Mouse (Mus musculus) CH12.LX (cell line): ENCODE results near the gene Ece1. TPM values are rescaled to one million over a fixed set of nuclear protein-coding genes. Genes with fewer than 3 reads are reported as not detected.
A peak's percentile ranks its signal among the peaks of the same experiment; 100 is the strongest.

Source experiments
- DNase-seq: peaks from one replicate; pipeline ENCODE4 v3.0.0-alpha.2; 2013; ENCODE audit errors: extremely low read depth
- H3K27ac ChIP-seq: 2 replicates; pipeline ENCODE4 v1.5.1; 2012; ENCODE audit warnings: low read depth, mild to moderate bottlenecking, control low read depth, moderate library complexity; ENCODE audit not compliant: insufficient read depth
- H3K27me3 ChIP-seq: replicated peaks from 2 replicates; pipeline ENCODE3; 2012; ENCODE audit warnings: inconsistent platforms
- H3K36me3 ChIP-seq, 2 experiments: replicated peaks in 1 of 2; 2 replicates each; pipeline versions ENCODE3 to v1.6.1; 2012; ENCODE audit warnings: inconsistent platforms in 1 of 2, low read length in 1 of 2, mild to moderate bottlenecking in 1 of 2, mixed read lengths in 1 of 2, moderate library complexity in 1 of 2; ENCODE audit not compliant: control insufficient read depth in 1 of 2, insufficient read depth in 1 of 2
- H3K4me1 ChIP-seq, 2 experiments: 2 replicates each; pipeline ENCODE4 v1.6.1; 2012; ENCODE audit warnings: inconsistent platforms in 1 of 2, moderate library complexity in 1 of 2; ENCODE audit not compliant: insufficient read depth in 2 of 2, control insufficient read depth in 1 of 2
- H3K4me2 ChIP-seq: 2 replicates; pipeline ENCODE4 v1.6.1; 2012; ENCODE audit warnings: low read depth, mild to moderate bottlenecking, control low read depth; ENCODE audit not compliant: poor library complexity, insufficient read depth, severe bottlenecking
- H3K4me3 ChIP-seq, 3 experiments: fragments of 150-350 bp in 1 of 3; sonication (generic) in 1 of 3; replicated peaks in 1 of 3; 2 replicates each; pipeline versions ENCODE3 to v1.5.1; 2011 to 2012; ENCODE audit warnings: low read depth in 2 of 3, low read length in 2 of 3, mild to moderate bottlenecking in 2 of 3, moderate library complexity in 2 of 3, control low read depth in 1 of 3, improper control_type of control experiment in 1 of 3, inconsistent platforms in 1 of 3, mixed read lengths in 1 of 3; ENCODE audit not compliant: poor library complexity in 1 of 3
- H3K79me2 ChIP-seq: replicated peaks from 2 replicates; pipeline ENCODE4 v1.6.1; 2012; ENCODE audit warnings: mild to moderate bottlenecking, moderate library complexity; ENCODE audit not compliant: control insufficient read depth, poor library complexity, insufficient read depth, severe bottlenecking; ENCODE audit errors: extremely low read depth
- H3K9ac ChIP-seq: 2 replicates; pipeline ENCODE4 v1.6.1; 2012; ENCODE audit warnings: low read depth, mild to moderate bottlenecking, control low read depth, moderate library complexity; ENCODE audit not compliant: insufficient read depth
- H3K9me3 ChIP-seq: replicated peaks from 2 replicates; pipeline ENCODE3; 2012; ENCODE audit warnings: low read length, inconsistent platforms, mixed read lengths
- BHLHE40 ChIP-seq: IDR thresholded peaks from 2 replicates; pipeline ENCODE4 v1.6.1; 2011; ENCODE audit warnings: mild to moderate bottlenecking, low read depth, low read length, improper control_type of control experiment
- CHD1 ChIP-seq: IDR thresholded peaks from 2 replicates; pipeline ENCODE4 v1.6.1; 2012; ENCODE audit warnings: low read depth, low read length, improper control_type of control experiment, inconsistent platforms
- E2F4 ChIP-seq: IDR thresholded peaks from 2 replicates; pipeline ENCODE4 v1.6.1; 2011; ENCODE audit warnings: low read depth, low read length, improper control_type of control experiment; ENCODE audit not compliant: insufficient replicate concordance
- ETS1 ChIP-seq: conservative IDR thresholded peaks from 2 replicates; pipeline ENCODE4 v1.6.1; 2012; ENCODE audit warnings: low read depth, mild to moderate bottlenecking, inconsistent platforms, low read length, improper control_type of control experiment, moderate library complexity
- IRF4 ChIP-seq: IDR thresholded peaks from 2 replicates; pipeline ENCODE4 v1.6.1; 2014; ENCODE audit warnings: low read depth, mild to moderate bottlenecking, inconsistent platforms, low read length, improper control_type of control experiment
- MEF2A ChIP-seq: IDR thresholded peaks from 2 replicates; pipeline ENCODE4 v1.6.1; 2014; ENCODE audit warnings: low read depth, mild to moderate bottlenecking, inconsistent platforms, low read length, improper control_type of control experiment, borderline replicate concordance
- MXI1 ChIP-seq: IDR thresholded peaks from 2 replicates; pipeline ENCODE4 v1.6.1; 2011; ENCODE audit warnings: mild to moderate bottlenecking, low read depth, low read length, improper control_type of control experiment
- NRF1 ChIP-seq: IDR thresholded peaks from 2 replicates; pipeline ENCODE4 v1.6.1; 2014; ENCODE audit warnings: low read depth, mild to moderate bottlenecking, inconsistent platforms, low read length, improper control_type of control experiment, moderate library complexity
- SMC3 ChIP-seq: IDR thresholded peaks from 2 replicates; pipeline ENCODE4 v1.6.1; 2011; ENCODE audit warnings: low read depth, low read length, improper control_type of control experiment
- TCF12 ChIP-seq: IDR thresholded peaks from 2 replicates; pipeline ENCODE4 v1.6.1; 2014; ENCODE audit warnings: low read depth, mild to moderate bottlenecking, inconsistent platforms, low read length, improper control_type of control experiment
- UBTF ChIP-seq: IDR thresholded peaks from 2 replicates; pipeline ENCODE4 v1.6.1; 2012; ENCODE audit warnings: low read depth, mild to moderate bottlenecking, inconsistent platforms, low read length, improper control_type of control experiment, moderate library complexity
- ZKSCAN1 ChIP-seq: IDR thresholded peaks from 2 replicates; pipeline ENCODE4 v1.6.1; 2012; ENCODE audit warnings: low read depth, inconsistent platforms, low read length, improper control_type of control experiment, borderline replicate concordance
- ZMIZ1 ChIP-seq: IDR thresholded peaks from 2 replicates; pipeline ENCODE4 v1.6.1; 2012; ENCODE audit warnings: low read depth, mild to moderate bottlenecking, inconsistent platforms, low read length, improper control_type of control experiment
- ZNF384 ChIP-seq: IDR thresholded peaks from 2 replicates; pipeline ENCODE4 v1.6.1; 2012; ENCODE audit warnings: low read depth, low read length, improper control_type of control experiment, inconsistent platforms
- dilution Hi-C: fragments of 300-500 bp; cut with MboI; formaldehyde crosslinking; loops from 2 replicates; pipeline ENCODE4 v1.14.3; 2020; ENCODE audit warnings: low sequenced_read_pairs; ENCODE audit not compliant: extremely low pct_unique_long_range_greater_than_20kb, extremely low pct_ligation_motif_present
- in situ Hi-C: fragments of 300-500 bp; cut with MboI; formaldehyde crosslinking; loops from 3 replicates; pipeline ENCODE4 v1.14.3; 2019; ENCODE audit warnings: low sequenced_read_pairs, low pct_ligation_motif_present, low pct_unique_long_range_greater_than_20kb, mixed read lengths
- polyA plus RNA-seq: library from polyadenylated mRNA; unstranded; fragments of >175 nt; gene quantifications from 2 replicates; pipeline ENCODE4 v1.2.1, GENCODE M21; 2012; ENCODE audit warnings: low read depth; ENCODE audit not compliant: insufficient read length
- total RNA-seq, 2 experiments: library from RNA; depleted of rRNA; stranded (reverse); fragments of 300-350 nt in 1 of 2; fragments of >200 nt in 1 of 2; gene quantifications; 2 replicates each; pipeline ENCODE4 v1.2.3; 2012 to 2014

Ece1 gene
- total and polyA plus RNA-seq, 3 experiments: 0.12 to 10.0 (median 0.16) TPM

DNA sequence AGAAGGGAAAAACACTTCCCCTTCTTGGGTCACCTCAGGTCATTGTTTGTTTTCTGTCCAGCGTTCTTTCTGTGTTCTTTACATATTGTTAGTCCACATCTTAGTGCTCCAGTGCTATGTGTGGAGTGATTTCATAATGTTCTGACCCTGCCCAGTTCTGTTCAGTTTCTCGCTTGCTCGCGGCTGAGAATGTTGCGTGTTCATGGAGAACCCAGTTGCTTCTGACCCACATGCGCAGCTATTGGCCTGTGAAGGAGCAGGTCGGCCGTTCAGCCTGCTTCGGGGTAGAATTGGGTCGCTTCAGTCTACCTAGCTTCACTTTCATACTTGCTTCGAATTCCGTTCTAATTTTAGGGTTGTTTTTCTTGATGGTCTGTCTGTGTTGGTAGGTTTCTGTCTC is 133.4 kb downstream of the Ece1 start:
- peak overlapping the region; percentile 68 to 93 (median 72) for H3K4me3 ChIP-seq
- 0 out of 2 replicates have a peak overlapping the region, but pooled peaks have one; percentile 42 for H3K27ac ChIP-seq
- peaks cover 3% of the 10 kb centered on the region for H3K27me3 ChIP-seq
- H3K9ac ChIP-seq: peak overlapping the region; percentile 88
- no peak for DNase-seq
- dilution Hi-C loops: no loop called here
- H3K36me3 ChIP-seq: peaks cover 27 to 47% of the 10 kb centered on the region in 2 experiments
- no peak for TF ChIP-seq ZMIZ1
- TF ChIP-seq ZKSCAN1: no peak
- TF ChIP-seq CHD1: no peak
- TF ChIP-seq TCF12: no peak
- TF ChIP-seq MEF2A: no peak
- H3K9me3 ChIP-seq: peaks cover 7% of the 10 kb centered on the region
- H3K4me2 ChIP-seq: peak overlapping the region; percentile 56
- peaks cover 45% of the 10 kb centered on the region for H3K79me2 ChIP-seq
- peaks cover 4 to 24% of the 10 kb centered on the region in 2 experiments for H3K4me1 ChIP-seq
- in situ Hi-C loops: no loop called here

DNA sequence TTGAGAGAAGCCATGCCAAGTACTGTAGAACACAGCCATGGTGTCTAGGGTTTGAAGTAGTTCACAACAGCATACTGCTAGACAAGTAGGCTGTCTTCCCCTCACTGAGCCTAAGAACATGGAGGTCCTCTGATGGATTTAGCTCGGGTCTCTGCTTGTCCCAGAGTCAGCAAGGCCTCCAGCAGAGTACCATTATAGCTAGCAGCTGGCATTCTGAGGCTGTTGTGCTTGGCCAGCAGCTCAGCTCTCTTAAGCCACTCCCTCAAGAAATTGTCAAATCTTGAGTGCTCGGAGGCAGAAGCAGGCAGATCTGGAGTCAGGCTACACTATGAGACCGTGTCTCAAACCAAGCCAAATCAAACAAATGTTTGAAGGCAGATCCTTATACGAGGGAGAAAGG is 136.2 kb downstream of the Ece1 start:
- Histone ChIP-seq H3K79me2 (peaks cover 59% of the 10 kb centered on the region), H3K9me3 (no peaks in the 10 kb centered on the region), H3K36me3 (peaks cover 40 to 72% of the 10 kb centered on the region in 2 experiments), H3K9ac (no peak overlapping the region), H3K27me3 (no peaks in the 10 kb centered on the region), H3K4me1 (peaks cover 4 to 19% of the 10 kb centered on the region in 2 experiments), H3K27ac (no peak overlapping the region), H3K4me3 (no peak overlapping the region), H3K4me2 (no peak overlapping the region)
- no peak for DNase-seq
- dilution Hi-C loops (no loop called here), in situ Hi-C loops (no loop called here)
- TF ChIP-seq E2F4: no peak
- TF ChIP-seq IRF4: no peak
- no peak for TF ChIP-seq SMC3
- TF ChIP-seq MEF2A: no peak

DNA sequence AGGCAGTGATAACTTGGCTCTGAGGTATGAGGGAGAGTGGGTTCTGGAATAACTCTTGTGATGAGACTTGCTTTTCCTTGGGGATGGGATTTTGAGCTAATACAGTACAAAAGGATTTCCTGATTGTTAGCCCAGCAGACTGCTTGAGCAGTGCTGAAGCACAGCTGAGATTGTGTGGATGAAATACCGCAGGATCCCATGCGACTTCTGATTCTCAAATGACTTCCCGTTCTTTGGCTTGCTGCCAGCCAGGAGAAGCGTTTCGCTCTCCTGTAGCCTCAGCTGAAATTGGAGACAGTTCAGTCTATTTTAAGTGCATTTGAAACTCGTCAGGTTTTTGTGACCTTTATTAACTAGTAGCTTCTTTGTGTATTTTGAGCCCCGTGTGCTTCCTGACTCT is 138.6 kb downstream of the Ece1 start:
- H3K4me1 ChIP-seq: peaks cover 4 to 13% of the 10 kb centered on the region in 2 experiments
- H3K4me3 ChIP-seq: no peak overlapping the region
- H3K9me3 ChIP-seq: no peaks in the 10 kb centered on the region
- no peak for DNase-seq
- peaks cover 48% of the 10 kb centered on the region for H3K79me2 ChIP-seq
- no peak overlapping the region for H3K9ac ChIP-seq
- no peak overlapping the region for H3K27ac ChIP-seq
- no peaks in the 10 kb centered on the region for H3K27me3 ChIP-seq
- H3K36me3 ChIP-seq: peaks cover 53 to 89% of the 10 kb centered on the region in 2 experiments
- TF ChIP-seq NRF1 (no peak), ETS1 (no peak), IRF4 (no peak), BHLHE40 (no peak), MXI1 (no peak), E2F4 (no peak), UBTF (no peak), ZNF384 (no peak)
- in situ Hi-C loops: no loop called here
- H3K4me2 ChIP-seq: no peak overlapping the region
- dilution Hi-C loops: no loop called here
